Mouse (Mus musculus): ENCODE measurements around the gene Mbtps2.

- TF ChIP-seq CTCF (IDR thresholded peaks at IDR 0.05; ENCODE audit: low read depth, low read length) (no peak), POLR2A (IDR thresholded peaks at IDR 0.05; ENCODE audit: borderline replicate concordance, low read depth, low read length) (no peak)
These were observed 44.3 kb upstream of the Mbtps2 start for GRCm38 (mm10) chrX:157642856-157643255.
